Mouse (Mus musculus) liver, embryonic 13.5 days (tissue): Measurements from ENCODE around the gene Pnldc1. TPM values are rescaled to one million over a fixed set of nuclear protein-coding genes. Genes with fewer than 3 reads are reported as not detected.

Experiments used
- ATAC-seq: fragments of 200-750 bp; cut with Nextera tagmentation; 2 replicates; pipeline ENCODE4 v1.8.0; 2017; ENCODE audit warnings: low read depth, mild to moderate bottlenecking, moderate number of reproducible peaks, moderate library complexity
- DNase-seq: peaks from one replicate; pipeline ENCODE4 v3.0.0; 2022
- H3K27ac ChIP-seq: fragments of 300-500 bp; sonication (generic); 2 replicates; pipeline ENCODE4 v1.5.1; 2015; ENCODE audit warnings: moderate library complexity, mild to moderate bottlenecking, inconsistent platforms
- H3K27me3 ChIP-seq: fragments of 300-500 bp; sonication (generic); 2 replicates; pipeline ENCODE4 v1.6.1; 2015; ENCODE audit warnings: mild to moderate bottlenecking, inconsistent platforms
- H3K36me3 ChIP-seq: fragments of 300-500 bp; sonication (generic); 2 replicates; pipeline ENCODE4 v1.6.1; 2015; ENCODE audit warnings: mild to moderate bottlenecking, inconsistent platforms
- H3K4me1 ChIP-seq: fragments of 300-500 bp; sonication (generic); replicated peaks from 2 replicates; pipeline ENCODE4 v1.6.1; 2015; ENCODE audit warnings: inconsistent platforms
- H3K4me2 ChIP-seq: fragments of 300-500 bp; sonication (generic); 2 replicates; pipeline ENCODE4 v1.6.1; 2015; ENCODE audit warnings: inconsistent platforms, mild to moderate bottlenecking, moderate library complexity
- H3K4me3 ChIP-seq: fragments of 300-500 bp; sonication (generic); replicated peaks from 2 replicates; pipeline ENCODE4 v1.5.1; 2015; ENCODE audit warnings: mild to moderate bottlenecking, inconsistent platforms
- H3K9ac ChIP-seq: fragments of 300-500 bp; sonication (generic); 2 replicates; pipeline ENCODE4 v1.6.1; 2015; ENCODE audit warnings: mild to moderate bottlenecking, inconsistent platforms
- H3K9me3 ChIP-seq: fragments of 300-500 bp; sonication (generic); replicated peaks from 2 replicates; pipeline ENCODE4 v1.6.1; 2016; ENCODE audit warnings: inconsistent platforms
- WGBS: fragments of 180-500 bp; shearing (Covaris S2); methylation state at CpG from one replicate; pipeline ENCODE4 v1.1.7; 2015; ENCODE audit not compliant: insufficient replicate concordance; 5-methylcytosine and 5-hydroxymethylcytosine counted together
- polyA plus RNA-seq: library from polyadenylated mRNA; unstranded; fragments of >200 nt; fragmentation: Nextera tagmentation; extraction: Ambion mirVana; gene quantifications from 2 replicates; pipeline ENCODE4 v1.2.1, GENCODE M21; 2015

The Pnldc1 gene
- polyA plus RNA-seq, 1 experiment from 2014 or later = 0.40 TPM

GRCm38 (mm10) chr17:12853821-12854220 is 56.2 kb downstream of the Pnldc1 start:
- Histone ChIP-seq H3K9me3 (no peaks in the 10 kb centered on the region), H3K27me3 (0 out of 2 replicates have a peak, but pooled peaks cover 7% of the 10 kb centered on the region), H3K4me2 (no peak overlapping the region), H3K4me3 (no peak overlapping the region), H3K9ac (no peak overlapping the region), H3K36me3 (no peaks in the 10 kb centered on the region), H3K27ac (no peak overlapping the region), H3K4me1 (no peaks in the 10 kb centered on the region)
- WGBS = 54% methylated on average over 2 of the region's 2 CpGs
- ATAC-seq (no peak), DNase-seq (no peak)

- DNase-seq = no peak
- Histone ChIP-seq H3K4me3 (no peak overlapping the region), H3K27me3 (0 out of 2 replicates have a peak, but pooled peaks cover 7% of the 10 kb centered on the region), H3K4me2 (no peak overlapping the region), H3K27ac (no peak overlapping the region), H3K9me3 (no peaks in the 10 kb centered on the region), H3K9ac (no peak overlapping the region), H3K4me1 (no peaks in the 10 kb centered on the region), H3K36me3 (no peaks in the 10 kb centered on the region)
- ATAC-seq = no peak
- 55% methylated on average over 11 of the region's 11 CpGs for WGBS
Measured at GRCm38 (mm10) chr17:12851689-12852088, 58.3 kb downstream of the Pnldc1 start.

DNA sequence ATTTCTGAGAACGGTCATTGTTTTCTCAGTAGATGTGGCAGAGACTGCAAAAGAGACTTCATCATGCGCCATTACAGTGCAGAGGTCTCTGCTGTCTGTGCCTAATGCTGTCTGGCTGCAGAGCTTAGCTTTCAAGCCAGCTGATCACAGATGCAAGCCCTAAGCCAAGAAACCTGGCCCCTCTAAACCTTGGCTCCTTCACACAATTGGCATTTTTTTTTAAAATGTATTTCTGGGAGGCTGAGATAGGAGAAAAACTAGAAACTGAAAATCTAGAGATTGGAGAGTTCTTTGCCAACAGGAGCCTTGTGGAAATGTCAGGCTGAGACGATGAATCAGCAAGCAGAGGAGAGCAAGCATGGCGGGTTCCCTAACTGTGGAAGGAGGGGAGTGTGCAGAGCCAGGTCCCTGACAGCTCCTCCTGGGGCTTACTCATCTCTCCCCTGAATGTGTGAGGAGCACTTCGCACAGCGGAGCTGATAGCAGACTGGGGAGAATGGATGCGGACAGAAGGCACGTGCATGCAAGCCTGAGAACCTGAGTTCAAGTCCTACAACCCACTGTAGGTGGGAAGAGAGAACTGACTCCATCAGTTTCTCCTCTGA is 60.1 kb downstream of the Pnldc1 start:
- no peak overlapping the region for H3K4me2 ChIP-seq
- H3K27ac ChIP-seq = no peak overlapping the region
- H3K27me3 ChIP-seq = 0 out of 2 replicates have a peak, but pooled peaks cover 7% of the 10 kb centered on the region
- no peak for DNase-seq
- ATAC-seq = no peak
- H3K9me3 ChIP-seq = no peaks in the 10 kb centered on the region
- H3K4me1 ChIP-seq = no peaks in the 10 kb centered on the region
- no peak overlapping the region for H3K4me3 ChIP-seq
- 69% methylated on average over 8 of the region's 8 CpGs for WGBS
- H3K36me3 ChIP-seq = no peaks in the 10 kb centered on the region
- no peak overlapping the region for H3K9ac ChIP-seq

DNA sequence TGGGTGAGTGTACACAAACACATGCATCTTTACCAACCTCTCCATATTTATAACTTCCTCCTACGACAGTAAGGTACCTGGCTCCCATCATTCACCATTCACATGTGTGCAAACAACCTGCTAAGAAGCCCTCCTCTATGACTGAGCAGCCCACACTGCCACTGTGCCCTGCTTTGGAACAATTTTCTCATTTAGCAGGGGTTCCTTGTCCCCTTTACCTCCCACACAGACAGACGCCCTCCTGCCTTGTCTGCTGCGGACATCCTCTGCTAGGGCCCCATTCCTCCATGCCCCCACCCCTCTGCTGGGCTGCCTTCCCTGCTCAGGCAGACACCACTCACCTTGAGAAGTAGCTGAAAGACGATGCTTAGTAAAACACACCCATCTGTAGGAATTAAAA is 62.3 kb downstream of the Pnldc1 start:
- WGBS = 53% methylated on average over 4 of the region's 4 CpGs

GRCm38 (mm10) chr17:12846474-12846873 is 63.6 kb downstream of the Pnldc1 start:
- Histone ChIP-seq H3K4me3 (no peak overlapping the region), H3K27ac (no peak overlapping the region), H3K4me1 (no peaks in the 10 kb centered on the region), H3K9ac (no peak overlapping the region), H3K36me3 (no peaks in the 10 kb centered on the region), H3K9me3 (no peaks in the 10 kb centered on the region), H3K4me2 (no peak overlapping the region), H3K27me3 (0 out of 2 replicates have a peak, but pooled peaks cover 7% of the 10 kb centered on the region)
- DNase-seq (no peak), ATAC-seq (no peak)
- 57% methylated on average over 5 of the region's 5 CpGs for WGBS

More for the DNA sequence above, 62.3 kb downstream of the Pnldc1 start:
- no peak overlapping the region for H3K9ac ChIP-seq
- 0 out of 2 replicates have a peak, but pooled peaks cover 7% of the 10 kb centered on the region for H3K27me3 ChIP-seq
- ATAC-seq (no peak), DNase-seq (no peak)
- H3K4me1 ChIP-seq = no peaks in the 10 kb centered on the region
- no peak overlapping the region for H3K27ac ChIP-seq
- no peaks in the 10 kb centered on the region for H3K9me3 ChIP-seq
- no peak overlapping the region for H3K4me3 ChIP-seq
- no peak overlapping the region for H3K4me2 ChIP-seq
- H3K36me3 ChIP-seq = no peaks in the 10 kb centered on the region

GRCm38 (mm10) chr17:12845862-12846261 is 64.2 kb downstream of the Pnldc1 start:
- H3K4me2 ChIP-seq = no peak overlapping the region
- no peak overlapping the region for H3K27ac ChIP-seq
- no peak overlapping the region for H3K4me3 ChIP-seq
- DNase-seq (no peak), ATAC-seq (no peak)
- no peaks in the 10 kb centered on the region for H3K36me3 ChIP-seq
- no peaks in the 10 kb centered on the region for H3K9me3 ChIP-seq
- H3K4me1 ChIP-seq = no peaks in the 10 kb centered on the region
- 34% methylated on average over 5 of the region's 5 CpGs for WGBS
- H3K9ac ChIP-seq = no peak overlapping the region
- 0 out of 2 replicates have a peak, but pooled peaks cover 7% of the 10 kb centered on the region for H3K27me3 ChIP-seq

DNA sequence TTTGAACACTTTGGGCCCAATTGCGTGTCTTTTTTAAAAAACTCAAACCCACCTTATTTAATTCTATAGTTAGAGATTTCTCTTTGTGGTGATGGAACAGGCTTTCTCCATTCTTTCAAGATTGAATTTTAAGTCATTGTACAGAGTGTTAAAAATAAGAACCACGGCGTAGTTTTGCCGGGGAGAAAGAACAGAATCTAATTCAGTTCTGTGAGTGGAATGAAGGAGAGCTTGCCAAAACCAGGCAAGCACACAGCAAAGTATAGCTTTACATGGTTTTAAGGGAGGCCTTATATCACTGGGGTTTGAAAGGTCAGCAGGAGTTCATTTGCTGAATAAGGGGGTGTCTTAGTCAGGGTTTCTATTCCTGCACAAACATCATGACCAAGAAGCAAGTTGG is 65.5 kb downstream of the Pnldc1 start:
- H3K9me3 ChIP-seq = no peaks in the 10 kb centered on the region
- H3K27ac ChIP-seq = no peak overlapping the region
- H3K4me3 ChIP-seq = no peak overlapping the region
- 80% methylated on average over 4 of the region's 4 CpGs for WGBS
- H3K4me1 ChIP-seq = no peaks in the 10 kb centered on the region
- H3K36me3 ChIP-seq = no peaks in the 10 kb centered on the region
- no peak overlapping the region for H3K9ac ChIP-seq
- no peak for DNase-seq
- no peak overlapping the region for H3K4me2 ChIP-seq
- no peak for ATAC-seq
- H3K27me3 ChIP-seq = 0 out of 2 replicates have a peak, but pooled peaks cover 4% of the 10 kb centered on the region

- ATAC-seq (no peak), DNase-seq (no peak)
- Histone ChIP-seq H3K4me2 (no peak overlapping the region), H3K4me1 (no peaks in the 10 kb centered on the region), H3K27me3 (no peaks in the 10 kb centered on the region), H3K9me3 (no peaks in the 10 kb centered on the region), H3K9ac (no peak overlapping the region), H3K36me3 (no peaks in the 10 kb centered on the region), H3K27ac (no peak overlapping the region), H3K4me3 (no peak overlapping the region)
- WGBS = 38% methylated on average over 6 of the region's 6 CpGs
Measured at GRCm38 (mm10) chr17:12843826-12844225, 66.2 kb downstream of the Pnldc1 start.

GRCm38 (mm10) chr17:12839475-12840267 is 70.4 kb downstream of the Pnldc1 start:
- H3K9ac ChIP-seq = no peak overlapping the region
- H3K9me3 ChIP-seq = no peaks in the 10 kb centered on the region
- H3K4me2 ChIP-seq = no peak overlapping the region
- H3K4me1 ChIP-seq = no peaks in the 10 kb centered on the region
- no peaks in the 10 kb centered on the region for H3K27me3 ChIP-seq
- H3K4me3 ChIP-seq = no peak overlapping the region
- no peak for DNase-seq
- no peak overlapping the region for H3K27ac ChIP-seq
- ATAC-seq = no peak
- WGBS = 57% methylated on average over 10 of the region's 10 CpGs
- H3K36me3 ChIP-seq = no peaks in the 10 kb centered on the region
